Mouse (Mus musculus): ENCODE data around the gene Slc39a2. TPM values are rescaled to one million over a fixed set of nuclear protein-coding genes. Genes with fewer than 3 reads are reported as not detected.

The Slc39a2 gene
- total and polyA plus RNA-seq, 2 experiments from 2014 or later, result 0.39 to 2.5 TPM

GRCm38 (mm10) chr14:51913062-51913959 lies 20.6 kb downstream of the Slc39a2 start:
- Histone ChIP-seq H3K4me1 (ENCODE audit: insufficient read depth) (peaks cover 5% of the 10 kb centered on the region), H3K36me3 (ENCODE audit: insufficient read depth) (peaks cover 8% of the 10 kb centered on the region; the same call in 1 of the 2 replicates), H3K4me2 (ENCODE audit: low read depth) (peak overlapping the region; percentile 94), H3K4me3 (ENCODE audit: low read depth, low read length) (peak overlapping the region; percentile 67), H3K27me3 (ENCODE audit: insufficient read depth, low read length) (no peaks in the 10 kb centered on the region), H3K27ac (ENCODE audit: low read depth, low read length) (peak overlapping the region; percentile 80), H3K9ac (peak overlapping the region; percentile 69), H3K9me3 (ENCODE audit: low read length) (no peaks in the 10 kb centered on the region)
- ATAC-seq (peak; percentile 80), DNase-seq (peak; percentile 60)
- TF ChIP-seq CTCF (IDR thresholded peaks at IDR 0.05; ENCODE audit: low read depth), result no peak
- WGBS, result 2% methylated on average over 58 of the region's 58 CpGs

GRCm38 (mm10) chr14:51913960-51914762 lies 21.5 kb downstream of the Slc39a2 start, which contains the start of gene Ndrg2:
TSS of gene Ndrg2 (minus strand) at chr14:51914158.
- H3K4me3 ChIP-seq (ENCODE audit: low read depth, low read length), result peak within 1 kb of the TSS; percentile 67
- DNase-seq (peak; percentile 81), ATAC-seq (peak; percentile 73)
- peaks cover 5% of the 10 kb centered on the region for H3K4me1 ChIP-seq (ENCODE audit: insufficient read depth)
- H3K27me3 ChIP-seq (ENCODE audit: insufficient read depth, low read length), result no peaks in the 10 kb centered on the region
- no peaks in the 10 kb centered on the region for H3K9me3 ChIP-seq (ENCODE audit: low read length)
- WGBS, result 2% methylated on average over 22 of the region's 23 CpGs
- peaks cover 6% of the 10 kb centered on the region; the same call in 1 of the 2 replicates for H3K36me3 ChIP-seq (ENCODE audit: insufficient read depth)
- TF ChIP-seq CTCF (IDR thresholded peaks at IDR 0.05; ENCODE audit: low read depth), result no peak
- peak within 1 kb of the TSS; percentile 94 for H3K4me2 ChIP-seq (ENCODE audit: low read depth)
- H3K27ac ChIP-seq (ENCODE audit: low read depth, low read length), result peak within 1 kb of the TSS; percentile 80
- peak within 1 kb of the TSS; percentile 69 for H3K9ac ChIP-seq

- no peak overlapping the region for H3K9ac ChIP-seq
- ATAC-seq (no peak), DNase-seq (no peak)
- H3K9me3 ChIP-seq (ENCODE audit: low read length), result no peaks in the 10 kb centered on the region
- peak overlapping the region; percentile 80 for H3K27ac ChIP-seq (ENCODE audit: low read depth, low read length)
- WGBS, result 17% methylated on average over 3 of the region's 3 CpGs
- H3K36me3 ChIP-seq (ENCODE audit: insufficient read depth), result no peaks in the 10 kb centered on the region
- no peak overlapping the region for H3K4me3 ChIP-seq (ENCODE audit: low read depth, low read length)
- H3K27me3 ChIP-seq (ENCODE audit: insufficient read depth, low read length), result no peaks in the 10 kb centered on the region
- TF ChIP-seq CTCF (IDR thresholded peaks at IDR 0.05; ENCODE audit: low read depth), result no peak
- peaks cover 5% of the 10 kb centered on the region for H3K4me1 ChIP-seq (ENCODE audit: insufficient read depth)
- H3K4me2 ChIP-seq (ENCODE audit: low read depth), result no peak overlapping the region
Measured at GRCm38 (mm10) chr14:51915030-51915429, 22.3 kb downstream of the Slc39a2 start.

DNA sequence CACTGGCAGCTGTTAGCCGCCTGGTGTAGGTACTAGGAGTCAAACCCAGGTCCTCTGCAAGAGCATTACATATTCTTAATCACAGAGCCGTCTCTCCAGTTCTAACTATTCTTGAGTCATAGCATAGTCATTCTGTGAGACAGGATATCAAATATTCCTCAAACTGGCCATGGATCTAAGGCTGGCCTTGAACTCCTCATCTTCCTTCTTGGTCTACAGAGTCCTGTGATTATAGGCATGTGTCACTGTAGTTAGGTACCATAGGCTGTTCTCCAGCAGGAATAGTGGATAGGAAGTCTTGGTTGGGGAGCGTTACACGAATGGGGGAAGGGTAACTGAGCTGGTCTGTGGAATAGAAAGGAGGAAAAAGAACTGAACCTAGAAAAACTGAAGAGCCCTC lies 23.9 kb downstream of the Slc39a2 start:
- no peak overlapping the region for H3K4me3 ChIP-seq (ENCODE audit: low read depth, low read length)
- ATAC-seq (no peak), DNase-seq (no peak)
- H3K27ac ChIP-seq (ENCODE audit: low read depth, low read length), result no peak overlapping the region
- WGBS, result 90% methylated on average over 4 of the region's 4 CpGs
- no peaks in the 10 kb centered on the region for H3K9me3 ChIP-seq (ENCODE audit: low read length)
- no peaks in the 10 kb centered on the region for H3K27me3 ChIP-seq (ENCODE audit: insufficient read depth, low read length)
- H3K4me2 ChIP-seq (ENCODE audit: low read depth), result no peak overlapping the region
- no peak overlapping the region for H3K9ac ChIP-seq
- peaks cover 4% of the 10 kb centered on the region for H3K4me1 ChIP-seq (ENCODE audit: insufficient read depth)
- TF ChIP-seq CTCF (IDR thresholded peaks at IDR 0.05; ENCODE audit: low read depth), result no peak
- H3K36me3 ChIP-seq (ENCODE audit: insufficient read depth), result no peaks in the 10 kb centered on the region

DNA sequence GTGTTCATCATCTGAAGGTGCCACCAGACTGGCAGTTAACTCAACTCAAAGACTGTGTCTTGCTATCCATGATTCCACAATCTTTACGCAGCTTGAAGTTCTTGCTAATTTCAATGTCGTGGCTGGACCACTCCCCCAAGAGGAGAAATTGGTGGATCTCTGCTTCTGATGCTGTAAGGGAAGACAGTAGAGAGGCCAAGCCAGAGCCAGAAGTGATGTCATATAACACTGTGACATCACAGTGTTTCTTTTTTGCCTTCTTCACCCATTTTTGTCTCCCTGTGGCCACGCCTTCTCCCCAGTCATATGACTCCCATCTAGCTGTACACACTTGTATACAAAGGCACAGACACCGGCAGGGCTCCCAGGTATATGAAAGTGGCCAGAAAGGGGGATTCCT lies 25.4 kb downstream of the Slc39a2 start, which contains the start of gene Tppp2:
Gene Tppp2, plus strand, starts transcription at position 301 of the 400 bp plus-strand sequence.
- WGBS, result 90% methylated on average over 4 of the region's 4 CpGs
- no peak for DNase-seq
- H3K27me3 ChIP-seq (ENCODE audit: insufficient read depth, low read length), result no peaks in the 10 kb centered on the region

DNA sequence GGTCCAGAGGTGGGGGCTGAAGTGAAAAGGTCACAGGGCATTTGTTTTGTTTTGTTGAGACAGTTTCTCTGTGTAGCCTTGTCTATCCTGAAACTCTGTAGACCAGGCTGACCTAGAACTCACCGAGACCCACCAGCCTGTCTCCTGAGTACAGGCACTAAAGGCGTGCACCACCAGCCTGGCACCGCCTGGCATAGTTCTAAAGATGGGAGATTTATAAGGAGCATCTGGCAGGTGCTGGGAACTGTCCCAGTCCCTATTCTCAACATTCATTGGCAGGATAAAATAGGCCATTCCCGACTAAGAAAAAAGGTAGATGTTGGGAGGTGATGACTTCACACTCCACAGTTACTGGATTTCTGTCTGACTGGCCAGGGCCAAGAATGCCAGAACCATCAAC lies 26.3 kb downstream of the Slc39a2 start:
- Histone ChIP-seq H3K27me3 (ENCODE audit: insufficient read depth, low read length) (no peaks in the 10 kb centered on the region), H3K4me1 (ENCODE audit: insufficient read depth) (no peaks in the 10 kb centered on the region; the same call in 1 of the 2 replicates), H3K9me3 (ENCODE audit: low read length) (no peaks in the 10 kb centered on the region), H3K4me3 (ENCODE audit: low read depth, low read length) (no peak overlapping the region), H3K4me2 (ENCODE audit: low read depth) (no peak overlapping the region), H3K36me3 (ENCODE audit: insufficient read depth) (no peaks in the 10 kb centered on the region), H3K27ac (ENCODE audit: low read depth, low read length) (no peak overlapping the region), H3K9ac (no peak overlapping the region)
- ATAC-seq, result no peak
- 78% methylated on average over 4 of the region's 4 CpGs for WGBS
- no peak for TF ChIP-seq CTCF (IDR thresholded peaks at IDR 0.05; ENCODE audit: low read depth)
- no peak for DNase-seq

More for the DNA sequence above, 25.4 kb downstream of the Slc39a2 start, which contains the start of gene Tppp2:
- Histone ChIP-seq H3K4me1 (ENCODE audit: insufficient read depth) (no peaks in the 10 kb centered on the region; the same call in 1 of the 2 replicates), H3K9ac (no peak within 1 kb of the TSS), H3K4me3 (ENCODE audit: low read depth, low read length) (no peak within 1 kb of the TSS), H3K4me2 (ENCODE audit: low read depth) (no peak within 1 kb of the TSS), H3K27ac (ENCODE audit: low read depth, low read length) (no peak within 1 kb of the TSS), H3K9me3 (ENCODE audit: low read length) (no peaks in the 10 kb centered on the region), H3K36me3 (ENCODE audit: insufficient read depth) (no peaks in the 10 kb centered on the region)
- no peak for TF ChIP-seq CTCF (IDR thresholded peaks at IDR 0.05; ENCODE audit: low read depth)
- ATAC-seq, result no peak
